In genomic region chr1:24230428-24230827, GRCm38 (mm10) we compare ENCODE assay signal across 10 mouse cellular contexts. TPM values are rescaled to one million over a fixed set of nuclear protein-coding genes. Genes with fewer than 3 reads are reported as not detected.
DNase-seq lines count a peak whose midpoint lies in the region; ATAC-seq and TF ChIP-seq lines count a peak whose summit lies in the region.
"Had no signal": no experiment of that assay in that cellular context is flagged by ENCODE, and none has a peak within 500 bp of the region (broad histone marks: within the 10 kb centered on the region; RNA-seq: fewer than 3 reads in every experiment).

No protein-coding gene starts in this region.

- intact Hi-C loops in left cerebral cortex, postnatal 4 days (cut with DNase I) = loop anchor here (5.0 kb wide), 1 partner anchor 48 kb away; no protein-coding TSS in a partner anchor

- no peak overlapping the region; the same call in 1 of the 2 replicates for H3K4me2 ChIP-seq in hindbrain, embryonic 13.5 days
- H3K4me2 ChIP-seq in neural tube, embryonic 13.5 days = no peak overlapping the region

- peak; percentile 73 for DNase-seq in left cerebral cortex, postnatal 4 days
- DNase-seq in left cerebral cortex, adult 8-10 months (ENCODE audit: low spot score in 2 of 2) = no peak
- peak; percentile 48 for DNase-seq in embryo, embryonic 10 days (ENCODE audit: low spot score)
- DNase-seq in spleen, postnatal 36 days (ENCODE audit: low spot score in 2 of 2) = no peak
- DNase-seq in thymus, postnatal 10 days (ENCODE audit: low spot score in 2 of 2) = no peak
- DNase-seq in thymus, adult 2 months = no peak
- DNase-seq: lung, postnatal 36 days had no signal

- H3K4me1 ChIP-seq in hindbrain, embryonic 13.5 days (replicated peaks) = peaks cover 14% of the 10 kb centered on the region; the same call in 1 of the 2 replicates
- peaks cover 25% of the 10 kb centered on the region for H3K4me1 ChIP-seq in neural tube, embryonic 13.5 days (replicated peaks)
- H3K4me1 ChIP-seq in thymus, adult 2 months (replicated peaks; ENCODE audit: control insufficient read depth, insufficient read depth, low read length) = no peaks in the 10 kb centered on the region

- ATAC-seq in hindbrain, embryonic 13.5 days (ENCODE audit: low FRiP score) = peak; percentile 77
- ATAC-seq in neural tube, embryonic 13.5 days (ENCODE audit: low read depth) = peak; percentile 64

- no peak overlapping the region for H3K27ac ChIP-seq in hindbrain, embryonic 13.5 days
- no peak overlapping the region for H3K27ac ChIP-seq in neural tube, embryonic 13.5 days (replicated peaks)
- H3K27ac ChIP-seq in thymus, adult 2 months (ENCODE audit: control insufficient read depth, insufficient read depth, low read length) = no peak overlapping the region

- TF ChIP-seq CTCF in thymus, adult 2 months (IDR thresholded peaks at IDR 0.05; ENCODE audit: borderline replicate concordance, control insufficient read depth, extremely low read depth, insufficient read depth, low read length, poor library complexity) = no peak

- no peak overlapping the region for H3K4me3 ChIP-seq in hindbrain, embryonic 13.5 days
- H3K4me3 ChIP-seq in neural tube, embryonic 13.5 days = no peak overlapping the region
- H3K4me3 ChIP-seq in thymus, adult 2 months (ENCODE audit: control insufficient read depth, insufficient read depth, low read length) = no peak overlapping the region

- 35% methylated on average over 8 of the region's 8 CpGs for WGBS in hindbrain, embryonic 13.5 days
- 43% methylated on average over 8 of the region's 8 CpGs for WGBS in neural tube, embryonic 13.5 days
- WGBS in thymus, adult 2 months = 72% methylated on average over 8 of the region's 8 CpGs

- H3K27me3 ChIP-seq in hindbrain, embryonic 13.5 days = no peaks in the 10 kb centered on the region
- H3K27me3 ChIP-seq in neural tube, embryonic 13.5 days = no peaks in the 10 kb centered on the region
- no peaks in the 10 kb centered on the region for H3K27me3 ChIP-seq in thymus, adult 2 months (ENCODE audit: control insufficient read depth, insufficient read depth, low read length)

- no peak overlapping the region for H3K9ac ChIP-seq in hindbrain, embryonic 13.5 days
- H3K9ac ChIP-seq in neural tube, embryonic 13.5 days = no peak overlapping the region

- no peaks in the 10 kb centered on the region for H3K9me3 ChIP-seq in hindbrain, embryonic 13.5 days
- no peaks in the 10 kb centered on the region for H3K9me3 ChIP-seq in neural tube, embryonic 13.5 days

- TF ChIP-seq POLR2A in thymus, adult 2 months (IDR thresholded peaks at IDR 0.05; ENCODE audit: control insufficient read depth, extremely low read depth, insufficient read depth, low read length, poor library complexity) = no peak

- no peaks in the 10 kb centered on the region for H3K36me3 ChIP-seq in hindbrain, embryonic 13.5 days
- H3K36me3 ChIP-seq in neural tube, embryonic 13.5 days = no peaks in the 10 kb centered on the region
- no peaks in the 10 kb centered on the region for H3K36me3 ChIP-seq in thymus, adult 2 months (ENCODE audit: control insufficient read depth, insufficient read depth, low read length)

RNA-seq across cellular contexts. Expression of gene Col9a1, which starts 53.0 kb away (rescaled TPM):
- total RNA-seq in left cerebral cortex, postnatal 4 days (2021) = 1 to 10 TPM; 2.0 to 3.0 TPM
- total RNA-seq in left cerebral cortex, adult 8-10 months (2022) = under 1 TPM; 0.26 to 0.77 (median 0.65) TPM
- 5.9 and 13.1 TPM in 2 replicates for polyA plus RNA-seq in hindbrain, embryonic 13.5 days (2015; fragmentation: Nextera tagmentation; extraction: Ambion mirVana)
- 11.9 and 21.7 TPM in 2 replicates for polyA plus RNA-seq in neural tube, embryonic 13.5 days (2015; fragmentation: Nextera tagmentation; extraction: Ambion mirVana)
- polyA plus RNA-seq in thymus, adult 2 months (2012; rRNA removed) = 0.14 and 0.15 TPM in 2 replicates
- polyA plus RNA-seq: small intestine, adult 2 months had no signal

Comparison
In these comparisons a context has a peak if more than half of its experiments do, and no peak if none do; other contexts are left out.
1. DNase-seq: peak in left cerebral cortex, postnatal 4 days (single experiment) and embryo, embryonic 10 days (single experiment); none in left cerebral cortex, adult 8-10 months (0 of 2), spleen, postnatal 36 days (0 of 2), thymus, postnatal 10 days (0 of 2) and thymus, adult 2 months (single experiment).